Mouse (Mus musculus) limb, embryonic 15.5 days (tissue): ENCODE measurements around the gene Megf11. TPM values are rescaled to one million over a fixed set of nuclear protein-coding genes. Genes with fewer than 3 reads are reported as not detected.

Source experiments
- microRNA-seq: library from miRNA; unstranded; fragments of <30 nt; microRNA quantifications from one replicate; pipeline ENCODE4, GENCODE M21; 2016
- polyA plus RNA-seq: library from polyadenylated mRNA; unstranded; fragments of >200 nt; fragmentation: Nextera tagmentation; extraction: Ambion mirVana; gene quantifications from 2 replicates; pipeline ENCODE4 v1.2.1, GENCODE M21; 2015

The Megf11 gene
- polyA plus RNA-seq, 1 experiment from 2014 or later = 0.83 TPM

Small RNAs within 50 kb of the gene (microRNA-seq; reads per million reads assigned to microRNA genes)
- not detected for gene Gm47308

Other genes starting within 250 kb of the Megf11 start
- gene Zwilch, start 212.5 kb upstream of the Megf11 start, polyA plus RNA-seq = 17.1 and 17.3 TPM in 2 replicates
- 1,189 and 1,208 TPM in 2 replicates for gene Rpl4, start 212.3 kb upstream of the Megf11 start, polyA plus RNA-seq
- gene Snapc5, start 206.4 kb upstream of the Megf11 start, polyA plus RNA-seq = 30.3 and 31.1 TPM in 2 replicates
- 1.3 and 2.5 TPM in 2 replicates for gene Uchl4, start 150.4 kb upstream of the Megf11 start, polyA plus RNA-seq
- gene Map2k1, start 132.0 kb upstream of the Megf11 start, polyA plus RNA-seq = 80.6 and 95.9 TPM in 2 replicates
- 164 and 174 TPM in 2 replicates for gene Tipin, start 104.0 kb upstream of the Megf11 start, polyA plus RNA-seq
- gene Dis3l, start 44.3 kb upstream of the Megf11 start, polyA plus RNA-seq = 16.9 and 19.3 TPM in 2 replicates